Mouse (Mus musculus): Measurements from ENCODE around the gene Specc1.

Specc1 gene

GRCm38 (mm10) chr11:62248401-62249244 lies 292.1 kb downstream of the Specc1 start, which contains the start of gene Adora2b:
Gene Adora2b, plus strand, starts transcription at chr11:62248984.
- no peak for DNase-seq (ENCODE audit: low spot score)

- DNase-seq (ENCODE audit: low spot score) = peak; percentile 23
Measured at GRCm38 (mm10) chr11:62249266-62250037, 292.9 kb downstream of the Specc1 start.

DNA sequence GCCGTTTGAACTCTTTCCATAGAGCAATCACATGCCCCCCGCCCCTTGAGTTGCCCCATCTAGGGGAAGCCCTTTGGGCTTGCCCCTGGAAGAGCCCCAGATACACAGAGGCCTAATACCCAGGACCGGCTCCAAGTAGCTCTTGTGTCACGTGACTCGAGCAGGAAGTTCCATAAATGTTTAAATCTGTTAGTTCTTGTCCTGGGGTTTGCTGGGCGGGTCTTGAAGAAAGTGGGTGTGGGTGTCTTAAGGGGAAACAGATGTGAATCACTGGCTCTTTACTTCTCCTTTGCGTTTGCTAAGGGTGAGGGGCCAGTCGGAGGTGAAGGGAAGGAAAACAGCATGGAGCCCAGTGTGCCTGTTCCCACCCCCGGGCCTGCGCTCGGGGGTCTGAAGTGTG lies 294.5 kb downstream of the Specc1 start:
- peak; percentile 29 for DNase-seq (ENCODE audit: low spot score)

GRCm38 (mm10) chr11:62253380-62253779 lies 296.8 kb downstream of the Specc1 start:
- no peak for DNase-seq (ENCODE audit: low spot score)

GRCm38 (mm10) chr11:62259214-62259613 lies 302.7 kb downstream of the Specc1 start:
- DNase-seq (ENCODE audit: low spot score) = no peak

DNA sequence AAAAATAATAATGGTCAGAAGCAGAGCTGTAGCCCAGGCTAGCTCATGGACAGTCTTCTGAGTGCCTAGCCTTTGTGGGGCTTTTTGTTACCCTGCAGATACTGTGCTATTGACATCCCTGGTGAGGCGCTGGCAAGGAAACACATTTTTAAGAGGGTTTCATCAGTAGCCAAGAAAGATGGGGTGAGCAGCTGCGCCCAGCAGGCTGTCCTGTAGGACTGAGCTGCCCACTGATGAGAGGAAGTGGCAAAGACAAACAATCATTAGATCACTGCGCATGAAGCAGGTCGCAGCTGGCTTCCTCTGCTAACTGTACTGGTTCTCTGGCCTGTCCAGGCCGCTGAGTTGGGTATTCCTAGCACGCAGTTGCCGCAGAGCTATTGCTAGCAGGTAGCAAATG lies 307.0 kb downstream of the Specc1 start:
- no peak for DNase-seq (ENCODE audit: low spot score)

DNA sequence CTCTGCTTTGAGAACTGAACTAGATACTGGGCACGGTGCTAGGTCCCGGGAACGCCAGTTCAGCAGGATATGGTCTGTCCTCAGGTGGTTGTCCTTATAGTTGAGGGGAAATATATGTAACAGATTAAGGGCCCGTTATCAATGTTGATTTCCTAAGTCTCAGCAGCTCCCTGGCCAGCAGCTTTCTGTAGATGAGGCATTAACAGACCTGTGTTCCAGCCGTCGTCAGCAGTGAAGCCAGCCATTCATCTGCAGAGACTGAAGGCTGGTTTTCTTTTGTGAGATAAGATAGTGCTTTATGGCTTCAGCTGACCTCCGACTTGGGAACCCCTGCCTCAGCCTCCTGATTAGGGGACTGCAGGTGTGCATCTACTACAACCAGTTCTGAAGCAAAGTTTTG lies 307.5 kb downstream of the Specc1 start:
- no peak for DNase-seq (ENCODE audit: low spot score)

- DNase-seq (ENCODE audit: low spot score) = no peak
Measured at GRCm38 (mm10) chr11:62265642-62266041, 309.1 kb downstream of the Specc1 start.

GRCm38 (mm10) chr11:62266466-62267214 lies 310.1 kb downstream of the Specc1 start:
- DNase-seq (ENCODE audit: low spot score) = no peak

GRCm38 (mm10) chr11:62268381-62268780 lies 311.8 kb downstream of the Specc1 start:
- no peak for DNase-seq (ENCODE audit: low spot score)

DNA sequence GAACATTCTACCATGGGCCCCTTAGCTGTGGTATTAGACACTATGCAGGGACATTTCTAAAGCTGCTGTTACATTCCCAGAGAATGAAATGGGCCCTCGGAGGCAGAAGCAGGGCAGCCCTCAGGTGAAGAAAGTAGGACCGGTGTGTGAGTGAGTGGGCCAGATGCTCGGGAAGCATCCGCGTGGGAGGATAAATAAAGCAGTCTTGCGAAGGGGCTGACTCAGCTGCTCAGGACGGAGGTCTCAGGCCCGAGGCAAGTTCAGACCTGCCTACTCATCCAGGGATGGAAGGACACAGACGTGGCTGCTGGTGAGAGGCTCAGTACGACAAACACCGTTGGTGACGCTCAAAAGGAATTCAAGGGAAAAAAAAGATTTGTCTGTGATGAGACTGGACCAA lies 312.5 kb downstream of the Specc1 start:
- no peak for DNase-seq (ENCODE audit: low spot score)

- no peak for DNase-seq (ENCODE audit: low spot score)
Measured at GRCm38 (mm10) chr11:62270851-62271250, 314.3 kb downstream of the Specc1 start.

All from adipocyte (in vitro differentiated cells).